Mouse (Mus musculus) mouse trophoblast stem cell (cell line): ENCODE results near the gene Tef.

Experiments
- in situ Hi-C, 2 experiments: fragments of 300-500 bp; cut with MseI, MboI; formaldehyde crosslinking; loops; 2 replicates in 1 of 2; 3 replicates in 1 of 2; pipeline ENCODE4 v1.15.1; 2025

Tef gene

GRCm38 (mm10) chr15:81848301-81848700 is 46.1 kb downstream of the Tef start:
- in situ Hi-C loops, result no loop called here

- in situ Hi-C loops, result no loop called here
Observed at GRCm38 (mm10) chr15:81849104-81849503, 46.9 kb downstream of the Tef start.

GRCm38 (mm10) chr15:81850718-81851117 is 48.5 kb downstream of the Tef start:
- in situ Hi-C loops, result no loop called here

GRCm38 (mm10) chr15:81851375-81851774 is 49.2 kb downstream of the Tef start:
- in situ Hi-C loops, result no loop called here

- in situ Hi-C loops, result no loop called here
Observed at GRCm38 (mm10) chr15:81852411-81853000, 50.3 kb downstream of the Tef start.

GRCm38 (mm10) chr15:81853081-81853480 is 50.9 kb downstream of the Tef start:
- in situ Hi-C loops, result no loop called here

GRCm38 (mm10) chr15:81856030-81856790 is 54.0 kb downstream of the Tef start:
- in situ Hi-C loops, result no loop called here

GRCm38 (mm10) chr15:81856938-81857723 is 54.9 kb downstream of the Tef start:
- in situ Hi-C loops, result no loop called here

- in situ Hi-C loops, result no loop called here
Observed at GRCm38 (mm10) chr15:81857724-81858116, 55.5 kb downstream of the Tef start.

- in situ Hi-C loops, result no loop called here
Observed at GRCm38 (mm10) chr15:81858138-81858516, 55.9 kb downstream of the Tef start.

GRCm38 (mm10) chr15:81858517-81859329 is 56.5 kb downstream of the Tef start, which contains the start of gene Tob2:
Tob2 (minus strand) TSS chr15:81858796.
- in situ Hi-C loops, result no loop called here

- in situ Hi-C loops, result no loop called here
Observed at GRCm38 (mm10) chr15:81859330-81860255, 57.4 kb downstream of the Tef start.

GRCm38 (mm10) chr15:81860471-81861135 is 58.4 kb downstream of the Tef start:
- in situ Hi-C loops, result no loop called here

GRCm38 (mm10) chr15:81864238-81864637 is 62.0 kb downstream of the Tef start:
- in situ Hi-C loops, result no loop called here

GRCm38 (mm10) chr15:81869985-81870384 is 67.8 kb downstream of the Tef start:
- in situ Hi-C loops, result no loop called here

- in situ Hi-C loops, result no loop called here
Observed at GRCm38 (mm10) chr15:81871604-81872261, 69.5 kb downstream of the Tef start, which contains the start of gene Phf5a. Phf5a (minus strand) TSS chr15:81871911.

- in situ Hi-C loops, result no loop called here
Observed at GRCm38 (mm10) chr15:81872262-81873136, 70.3 kb downstream of the Tef start, which contains the start of gene Aco2. Aco2 (plus strand) TSS chr15:81872309.
